Mouse (Mus musculus) stomach, postnatal 0 days (tissue): ENCODE data around the gene Ethe1. TPM values are rescaled to one million over a fixed set of nuclear protein-coding genes. Genes with fewer than 3 reads are reported as not detected.

Experiments used
- ATAC-seq: fragments of 200-750 bp; cut with Nextera tagmentation; 2 replicates; pipeline ENCODE4 v1.8.0; 2017; ENCODE audit not compliant: low FRiP score, low TSS enrichment
- DNase-seq: peaks from one replicate; pipeline ENCODE4 v3.0.0-alpha.2; 2016; ENCODE audit warnings: low spot score
- H3K27ac ChIP-seq: fragments of 300-500 bp; sonication (generic); replicated peaks from 2 replicates; pipeline ENCODE4 v1.5.1; 2014; ENCODE audit warnings: mild to moderate bottlenecking, control low read depth
- H3K27me3 ChIP-seq: fragments of 300-500 bp; sonication (generic); 2 replicates; pipeline ENCODE4 v1.6.1; 2014; ENCODE audit warnings: low read length; ENCODE audit not compliant: control insufficient read depth, insufficient read depth
- H3K36me3 ChIP-seq: fragments of 300-500 bp; sonication (generic); 2 replicates; pipeline ENCODE4 v1.6.1; 2014; ENCODE audit warnings: low read length, mixed read lengths; ENCODE audit not compliant: control insufficient read depth, insufficient read depth
- H3K4me1 ChIP-seq: fragments of 300-500 bp; sonication (generic); replicated peaks from 2 replicates; pipeline ENCODE4 v1.6.1; 2014; ENCODE audit warnings: antibody characterized with exemption; ENCODE audit not compliant: control insufficient read depth, insufficient read depth
- H3K4me2 ChIP-seq: fragments of 300-500 bp; sonication (generic); replicated peaks from 2 replicates; pipeline ENCODE4 v1.6.1; 2014; ENCODE audit warnings: low read depth, mild to moderate bottlenecking, control low read depth, moderate library complexity
- H3K4me3 ChIP-seq: fragments of 300-500 bp; sonication (generic); 2 replicates; pipeline ENCODE4 v1.5.1; 2014; ENCODE audit warnings: low read depth, low read length, control low read depth
- H3K9ac ChIP-seq: fragments of 300-500 bp; sonication (generic); 2 replicates; pipeline ENCODE4 v1.6.1; 2014; ENCODE audit warnings: mild to moderate bottlenecking, low read length, control low read depth, mixed read lengths
- H3K9me3 ChIP-seq: fragments of 300-500 bp; sonication (generic); 2 replicates; pipeline ENCODE4 v1.6.1; 2016; ENCODE audit warnings: low read length; ENCODE audit not compliant: control insufficient read depth
- CTCF ChIP-seq: IDR thresholded peaks from 2 replicates; pipeline ENCODE4 v1.5.1; 2016; ENCODE audit warnings: antibody characterized with exemption, low read depth, mild to moderate bottlenecking, moderate library complexity
- EP300 ChIP-seq: optimal IDR thresholded peaks from 2 replicates; pipeline ENCODE3; 2016; ENCODE audit warnings: antibody characterized with exemption
- WGBS: fragments of 180-500 bp; shearing (Covaris S2); extraction: QIAGEN DNeasy Blood & Tissue Kit; methylation state at CpG from one replicate; pipeline ENCODE4 v1.1.7; 2014; 5-methylcytosine and 5-hydroxymethylcytosine counted together
- polyA plus RNA-seq: library from polyadenylated mRNA; unstranded; fragments of >200 nt; fragmentation: Nextera tagmentation; extraction: Ambion mirVana; gene quantifications from 2 replicates; pipeline ENCODE4 v1.2.1, GENCODE M21; 2015

The Ethe1 gene
- polyA plus RNA-seq, 1 experiment from 2014 or later: 120 TPM

DNA sequence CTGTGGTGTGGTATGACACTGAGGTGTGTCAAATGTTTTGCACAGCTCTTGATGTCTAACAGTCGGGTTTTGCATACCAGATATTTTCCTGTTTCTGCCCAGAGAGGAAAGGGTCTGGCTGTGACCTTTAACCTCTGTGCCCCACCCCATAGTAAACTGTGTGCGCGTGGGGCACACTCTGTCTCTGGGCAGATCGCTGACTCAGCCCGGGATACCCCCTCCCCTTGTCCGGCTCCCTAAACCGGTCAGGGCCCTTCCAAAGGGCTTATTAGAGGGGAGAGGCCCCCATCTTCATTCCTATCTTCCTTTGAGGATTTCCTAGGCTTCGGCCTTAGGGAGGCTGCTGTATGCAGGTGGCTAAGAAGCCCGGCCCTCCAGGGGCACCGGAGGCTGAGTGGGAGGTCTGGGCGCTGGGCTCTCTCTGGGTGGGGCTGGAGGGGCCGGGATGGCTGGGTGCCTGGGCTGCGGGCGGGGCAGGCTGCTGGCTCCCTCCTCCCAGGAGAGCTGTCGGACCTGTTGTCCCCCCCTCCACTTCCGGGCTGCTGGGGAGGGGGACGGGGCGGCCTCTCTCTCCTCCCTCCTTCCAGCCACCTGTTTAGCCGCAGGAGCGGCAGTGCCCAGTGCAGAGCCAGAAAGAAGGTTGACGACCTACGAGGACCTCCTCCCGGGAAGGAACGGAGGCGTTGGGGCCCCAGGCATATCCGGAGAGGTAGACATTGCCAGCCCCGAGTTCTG, 23.0 kb downstream of the Ethe1 start, which contains the start of gene Phldb3:
Gene Phldb3 (plus strand): TSS at position 620 of the 735 bp plus-strand sequence.
- Histone ChIP-seq H3K4me1 (peaks cover 9% of the 10 kb centered on the region), H3K27ac (peak within 1 kb of the TSS; percentile 87), H3K4me3 (peak within 1 kb of the TSS; percentile 67), H3K9ac (peak within 1 kb of the TSS; percentile 68), H3K36me3 (no peaks in the 10 kb centered on the region; the same call in 1 of the 2 replicates), H3K27me3 (no peaks in the 10 kb centered on the region), H3K9me3 (no peaks in the 10 kb centered on the region), H3K4me2 (peak within 1 kb of the TSS; percentile 79)
- peak; percentile 73 for DNase-seq
- WGBS: 4% methylated on average over 26 of the region's 27 CpGs
- TF ChIP-seq EP300 (no peak), CTCF (no peak)
- ATAC-seq: peak; percentile 73

DNA sequence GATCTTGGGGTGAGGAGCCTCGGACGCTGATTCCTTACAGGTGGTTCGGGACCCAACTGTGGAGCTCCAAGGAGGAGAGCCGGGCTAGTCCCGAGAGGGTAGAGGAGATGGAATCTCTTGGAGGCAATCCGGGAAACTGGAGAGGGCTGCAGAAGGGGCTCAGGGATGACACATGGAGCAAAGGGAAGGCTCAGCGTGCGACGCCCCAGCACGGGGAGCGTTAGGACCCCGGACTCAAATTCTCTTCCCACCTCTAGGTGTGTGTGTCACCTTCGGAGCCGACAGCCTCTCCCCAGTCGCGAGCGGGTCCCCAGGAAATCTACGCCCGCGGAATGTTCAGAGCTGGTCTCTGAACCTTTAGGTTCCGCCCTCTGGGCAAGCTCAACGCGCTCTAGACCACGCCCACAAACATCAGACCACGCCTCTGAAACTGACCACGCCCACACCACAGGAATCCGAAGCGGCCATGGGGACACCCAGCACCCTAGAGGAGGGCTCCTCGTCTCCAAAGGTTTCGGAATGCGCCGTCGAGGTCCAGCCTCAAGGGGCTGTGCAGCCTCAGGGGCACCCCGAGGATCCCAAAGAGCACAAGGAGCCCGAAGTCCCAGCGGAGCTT, 23.6 kb downstream of the Ethe1 start:
- Histone ChIP-seq H3K9ac (peak overlapping the region; percentile 68), H3K4me1 (peaks cover 9% of the 10 kb centered on the region), H3K27ac (peak overlapping the region; percentile 87), H3K9me3 (no peaks in the 10 kb centered on the region), H3K4me2 (peak overlapping the region; percentile 79), H3K27me3 (no peaks in the 10 kb centered on the region), H3K4me3 (peak overlapping the region; percentile 67), H3K36me3 (no peaks in the 10 kb centered on the region; the same call in 1 of the 2 replicates)
- under 1% methylated on average over 35 of the region's 36 CpGs for WGBS
- peak; percentile 83 for ATAC-seq
- no peak for TF ChIP-seq EP300
- peak; percentile 16; the same call in 1 of the 2 replicates for TF ChIP-seq CTCF
- DNase-seq: peak; percentile 95

DNA sequence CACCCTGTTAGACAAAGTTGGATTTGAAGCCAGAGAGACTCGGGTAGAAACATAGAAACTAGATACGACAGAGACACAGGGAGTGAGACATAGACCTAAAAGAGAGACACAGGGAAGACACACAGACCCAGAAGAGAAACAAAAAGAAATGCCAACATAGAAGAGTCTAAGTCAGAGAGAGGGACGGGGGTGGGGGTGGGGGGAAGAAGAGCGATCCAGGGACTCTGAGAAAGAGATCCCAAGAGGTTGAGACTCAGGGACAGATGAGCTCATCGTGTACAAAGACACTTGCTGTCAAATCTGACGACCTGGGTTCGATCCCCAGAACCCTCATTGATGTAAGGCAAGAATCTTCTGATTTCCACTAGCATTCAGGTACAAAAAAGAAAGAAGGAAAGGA, 24.4 kb downstream of the Ethe1 start:
- DNase-seq (no peak), ATAC-seq (no peak)
- Histone ChIP-seq H3K36me3 (no peaks in the 10 kb centered on the region; the same call in 1 of the 2 replicates), H3K4me2 (peak overlapping the region; percentile 79), H3K9ac (peak overlapping the region; percentile 68; the same call in 1 of the 2 replicates), H3K4me3 (peak overlapping the region; percentile 67), H3K9me3 (no peaks in the 10 kb centered on the region), H3K27me3 (no peaks in the 10 kb centered on the region), H3K4me1 (peaks cover 9% of the 10 kb centered on the region), H3K27ac (peak overlapping the region; percentile 63)
- TF ChIP-seq CTCF (no peak), EP300 (no peak)
- WGBS: 17% methylated on average over 7 of the region's 7 CpGs

DNA sequence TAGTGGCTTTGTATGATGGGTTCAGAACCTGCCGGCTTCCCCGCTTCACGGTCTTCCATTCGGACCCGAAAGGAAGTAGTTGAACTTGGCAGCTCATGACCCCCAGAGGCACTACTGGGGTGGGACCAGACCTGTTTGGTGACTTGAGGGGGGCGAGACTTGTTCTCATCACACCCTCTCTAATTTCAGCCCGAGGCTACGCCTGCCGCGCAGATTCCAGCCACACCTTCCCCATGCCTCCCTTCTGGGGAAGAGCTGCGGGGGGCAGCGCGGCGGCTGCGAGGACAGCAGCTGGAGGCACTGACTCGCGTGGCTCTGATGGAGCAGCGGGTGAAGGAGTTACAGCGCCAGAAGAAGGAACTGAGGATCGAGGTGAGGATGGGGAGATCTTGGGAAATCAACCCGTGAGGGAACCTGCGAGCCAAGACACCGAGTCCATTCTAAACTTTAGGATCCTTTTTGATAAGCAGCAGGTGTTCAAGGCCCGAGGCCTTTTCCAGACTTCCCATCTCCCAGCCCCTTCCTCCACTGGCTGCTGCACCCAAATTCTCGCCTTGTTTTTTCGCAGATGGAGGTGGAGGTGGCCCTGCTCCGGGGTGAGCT, 25.1 kb downstream of the Ethe1 start:
- no peaks in the 10 kb centered on the region for H3K27me3 ChIP-seq
- 7% methylated on average over 27 of the region's 27 CpGs for WGBS
- no peaks in the 10 kb centered on the region; the same call in 1 of the 2 replicates for H3K36me3 ChIP-seq
- H3K4me1 ChIP-seq: peaks cover 9% of the 10 kb centered on the region
- ATAC-seq (no peak), DNase-seq (no peak)
- TF ChIP-seq CTCF (no peak), EP300 (no peak)
- peak overlapping the region; percentile 79 for H3K4me2 ChIP-seq
- no peaks in the 10 kb centered on the region for H3K9me3 ChIP-seq
- H3K9ac ChIP-seq: peak overlapping the region; percentile 5; the same call in 1 of the 2 replicates
- peak overlapping the region; percentile 67 for H3K4me3 ChIP-seq
- no peak overlapping the region for H3K27ac ChIP-seq

DNA sequence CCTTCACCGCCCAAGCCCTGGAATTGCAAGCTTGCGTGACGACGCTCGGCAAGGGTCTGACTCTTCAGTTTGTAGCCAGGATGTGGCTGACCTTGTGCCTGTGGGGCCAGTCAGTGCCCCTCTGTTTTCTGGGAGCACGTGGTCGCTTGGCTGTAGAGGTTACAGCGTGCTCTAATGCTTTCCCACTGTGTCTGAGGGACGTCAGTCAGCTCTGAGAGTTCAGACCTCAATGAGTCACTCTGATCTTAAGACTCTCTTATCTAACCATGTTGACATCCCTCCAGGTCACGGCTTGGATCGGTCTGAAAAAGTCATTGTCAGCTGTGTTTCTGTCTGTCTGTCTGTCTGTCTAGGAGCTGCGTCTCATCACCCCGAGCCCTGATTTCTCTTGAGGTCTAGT, 27.5 kb downstream of the Ethe1 start:
- ATAC-seq (no peak), DNase-seq (no peak)
- H3K9me3 ChIP-seq: no peaks in the 10 kb centered on the region
- H3K27ac ChIP-seq: no peak overlapping the region
- H3K4me3 ChIP-seq: no peak overlapping the region
- no peaks in the 10 kb centered on the region for H3K36me3 ChIP-seq
- TF ChIP-seq EP300: no peak
- TF ChIP-seq CTCF: no peak
- no peaks in the 10 kb centered on the region for H3K27me3 ChIP-seq
- WGBS: 65% methylated on average over 13 of the region's 13 CpGs
- H3K4me2 ChIP-seq: no peak overlapping the region
- no peak overlapping the region for H3K9ac ChIP-seq
- peaks cover 9% of the 10 kb centered on the region for H3K4me1 ChIP-seq
